Mouse (Mus musculus): ENCODE results near the gene Tada2b.
A peak's percentile ranks its signal among the peaks of the same experiment; 100 is the strongest.

The Tada2b gene

GRCm38 (mm10) chr5:36484171-36484990 is at the start of gene Tada2b, which contains the start of gene Ccdc96:
TSS of gene Tada2b (minus strand) at chr5:36484285.
TSS of gene Ccdc96 (plus strand) at chr5:36484588.
- DNase-seq (ENCODE audit: inconsistent ontology term), result peak; percentile 100

- DNase-seq (ENCODE audit: inconsistent ontology term), result peak; percentile 92
Measured at GRCm38 (mm10) chr5:36530129-36530751, 46.2 kb upstream of the Tada2b start.

- DNase-seq (ENCODE audit: inconsistent ontology term), result no peak
Measured at GRCm38 (mm10) chr5:36529698-36530097, 45.6 kb upstream of the Tada2b start.

DNA sequence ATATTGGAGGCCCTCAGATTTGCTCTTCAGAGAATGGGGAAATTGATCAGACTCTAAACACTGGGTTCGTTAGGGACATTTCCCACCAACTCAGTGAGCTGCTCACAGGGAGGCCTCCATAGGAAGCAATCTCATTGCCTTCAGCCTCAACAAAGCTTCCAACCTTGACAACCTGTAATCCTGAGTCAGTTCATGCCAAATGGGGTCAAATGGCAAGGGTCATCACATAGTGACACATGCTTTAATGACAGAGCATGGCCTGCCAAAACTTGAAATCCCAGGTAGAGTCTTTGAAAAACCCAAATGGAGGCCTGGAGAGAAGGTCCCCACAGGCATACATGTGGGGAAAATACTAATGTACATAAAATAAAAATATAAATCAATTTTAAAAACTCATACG is 42.8 kb upstream of the Tada2b start:
- DNase-seq (ENCODE audit: inconsistent ontology term), result no peak

DNA sequence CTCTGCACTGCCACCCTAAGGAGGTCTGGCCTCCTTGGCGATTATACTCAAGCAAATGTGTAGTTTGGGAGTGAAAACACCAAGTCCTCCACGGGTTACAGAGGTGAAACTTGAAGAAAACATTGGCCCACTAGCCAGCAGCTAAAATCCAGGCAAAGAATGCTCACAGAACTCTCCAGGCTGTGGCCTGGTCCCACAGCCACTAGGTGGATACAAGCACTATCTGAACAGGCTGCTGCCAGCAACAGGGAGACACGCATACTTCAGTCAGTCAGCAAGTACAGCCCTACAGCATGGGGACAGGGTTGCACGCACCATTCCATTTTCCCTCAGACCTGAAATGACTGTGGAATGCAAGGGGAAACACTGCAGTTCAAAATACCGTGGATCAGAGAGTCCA is 42.2 kb upstream of the Tada2b start:
- peak; percentile 48 for DNase-seq (ENCODE audit: inconsistent ontology term)

- peak; percentile 81 for DNase-seq (ENCODE audit: inconsistent ontology term)
Measured at GRCm38 (mm10) chr5:36525216-36525615, 41.1 kb upstream of the Tada2b start.

DNA sequence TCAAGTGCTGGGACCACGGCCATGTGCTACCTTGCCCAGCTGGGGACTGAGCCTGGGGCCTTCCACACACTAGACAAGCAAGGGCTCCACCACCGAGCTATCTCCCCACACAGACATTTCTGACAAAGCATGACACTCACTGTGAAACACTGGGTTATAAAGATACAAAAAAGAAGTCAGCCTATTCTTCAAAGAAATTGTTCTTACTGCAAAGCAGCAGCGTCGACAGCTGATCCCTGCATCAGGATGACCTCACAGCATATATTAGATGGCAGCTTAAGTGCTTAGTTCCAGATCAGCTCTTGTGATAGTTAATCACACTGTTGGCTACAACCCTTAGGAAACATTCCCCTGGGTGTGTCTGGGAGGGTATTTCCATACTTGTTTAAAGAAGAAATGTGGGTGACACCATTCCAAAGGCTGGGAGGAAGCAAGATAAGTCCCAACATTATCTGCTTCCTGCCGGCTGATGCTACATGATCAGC is 39.2 kb upstream of the Tada2b start:
- no peak for DNase-seq (ENCODE audit: inconsistent ontology term)

DNA sequence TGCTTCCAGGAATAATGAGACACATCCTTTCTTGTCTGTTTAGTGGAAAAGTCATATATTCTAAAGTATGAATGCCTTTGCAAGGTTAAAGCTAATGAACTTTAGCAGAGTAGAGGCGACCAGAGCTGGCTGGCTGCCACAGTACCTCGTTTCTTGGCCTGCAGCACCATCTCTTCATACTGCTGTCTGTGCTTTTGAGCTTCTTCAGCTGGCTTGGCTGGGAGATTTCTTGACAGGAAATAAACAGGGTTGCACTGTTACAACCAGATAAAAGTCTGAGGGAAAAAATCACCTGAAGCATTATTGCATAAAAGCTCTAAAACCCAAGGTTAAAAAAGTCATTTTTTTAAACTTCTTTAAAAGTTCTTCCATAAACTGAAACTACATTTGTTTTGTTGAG is 38.7 kb upstream of the Tada2b start:
- no peak for DNase-seq (ENCODE audit: inconsistent ontology term)

GRCm38 (mm10) chr5:36519751-36520150 is 35.7 kb upstream of the Tada2b start:
- DNase-seq (ENCODE audit: inconsistent ontology term), result no peak

GRCm38 (mm10) chr5:36517596-36517995 is 33.5 kb upstream of the Tada2b start:
- no peak for DNase-seq (ENCODE audit: inconsistent ontology term)

- no peak for DNase-seq (ENCODE audit: inconsistent ontology term)
Measured at GRCm38 (mm10) chr5:36515558-36515957, 31.5 kb upstream of the Tada2b start.

DNA sequence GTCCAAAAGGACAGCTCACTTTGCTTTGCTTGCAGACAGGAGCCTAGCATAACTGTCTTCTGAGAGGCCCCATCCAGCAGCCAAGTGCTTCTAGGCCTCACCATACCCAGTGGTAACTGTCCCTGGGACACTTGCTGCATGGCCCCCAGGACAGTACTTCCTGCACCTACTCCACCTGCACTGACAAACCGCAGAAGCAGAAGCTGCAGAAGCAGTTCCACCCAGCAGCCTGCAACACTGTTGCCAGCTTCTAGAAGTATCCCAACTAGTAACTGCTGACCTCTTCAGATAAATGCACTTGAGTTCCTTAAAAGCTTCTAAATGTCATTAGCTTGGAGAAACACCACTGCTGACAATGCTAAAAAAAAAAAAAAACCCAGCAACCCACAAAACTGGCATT is 31.0 kb upstream of the Tada2b start:
- DNase-seq (ENCODE audit: inconsistent ontology term), result no peak

DNA sequence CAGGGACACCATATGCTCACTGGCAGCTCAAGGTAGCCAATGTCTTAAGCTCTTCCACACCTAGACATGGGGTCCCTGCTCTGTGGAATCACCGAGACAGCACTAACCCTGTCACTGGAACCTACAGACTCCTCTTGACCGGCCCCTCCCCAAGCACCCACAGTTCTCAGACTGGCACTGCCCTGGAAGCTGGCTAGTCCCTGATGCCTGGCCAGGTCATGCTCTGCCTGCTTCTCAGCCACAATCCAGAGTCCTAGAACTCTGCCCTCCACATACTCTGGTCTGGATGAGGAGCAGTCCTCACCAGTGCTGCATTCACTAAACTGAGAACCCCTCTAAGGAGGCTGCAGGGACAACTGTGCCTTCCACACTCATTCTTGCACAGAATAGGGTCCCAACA is 26.9 kb upstream of the Tada2b start:
- no peak for DNase-seq (ENCODE audit: inconsistent ontology term)

- no peak for DNase-seq (ENCODE audit: inconsistent ontology term)
Measured at GRCm38 (mm10) chr5:36508351-36508750, 24.3 kb upstream of the Tada2b start.

DNA sequence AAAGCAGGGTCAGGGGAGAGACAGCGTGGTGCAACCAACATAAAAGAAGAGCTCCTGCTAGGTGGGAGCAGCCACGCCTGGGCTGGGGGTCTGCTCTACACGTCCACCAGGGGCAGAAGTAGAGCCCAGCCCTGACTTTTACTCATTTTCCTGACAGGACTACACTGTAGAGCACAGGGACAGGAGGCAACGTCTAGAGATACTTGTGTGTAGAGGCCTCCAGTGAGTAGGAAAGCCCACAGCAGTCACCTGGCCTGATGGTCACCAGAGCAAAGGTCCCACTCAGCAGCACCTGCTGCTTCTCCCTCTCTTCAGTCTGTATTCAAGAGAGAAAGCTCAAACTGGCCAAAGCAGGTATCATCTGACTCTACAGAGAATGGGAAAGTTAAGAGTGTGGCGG is 21.6 kb upstream of the Tada2b start:
- no peak for DNase-seq (ENCODE audit: inconsistent ontology term)

DNA sequence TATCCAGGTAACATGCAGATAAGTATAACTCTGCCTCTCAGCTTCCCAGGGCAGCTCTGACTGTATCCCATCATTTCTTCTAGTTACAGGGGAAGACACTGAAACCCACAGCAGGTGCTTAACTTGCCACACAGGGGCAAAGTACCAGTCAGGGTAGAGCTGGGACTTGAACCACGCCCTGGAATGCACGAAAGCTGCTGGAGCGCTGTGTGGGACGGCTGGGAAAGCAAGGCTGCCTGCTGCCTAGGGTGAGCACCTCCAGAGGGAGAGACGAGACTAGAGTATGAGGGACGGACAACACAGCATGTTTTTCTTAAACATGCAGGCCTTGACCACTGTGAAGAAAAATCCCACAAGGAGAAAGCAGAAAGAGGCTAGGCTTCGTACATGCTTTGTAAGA is 21.1 kb upstream of the Tada2b start:
- DNase-seq (ENCODE audit: inconsistent ontology term), result no peak

- DNase-seq (ENCODE audit: inconsistent ontology term), result no peak
Measured at GRCm38 (mm10) chr5:36494709-36495108, 10.6 kb upstream of the Tada2b start.

GRCm38 (mm10) chr5:36493919-36494318 is 9.8 kb upstream of the Tada2b start:
- no peak for DNase-seq (ENCODE audit: inconsistent ontology term)

DNA sequence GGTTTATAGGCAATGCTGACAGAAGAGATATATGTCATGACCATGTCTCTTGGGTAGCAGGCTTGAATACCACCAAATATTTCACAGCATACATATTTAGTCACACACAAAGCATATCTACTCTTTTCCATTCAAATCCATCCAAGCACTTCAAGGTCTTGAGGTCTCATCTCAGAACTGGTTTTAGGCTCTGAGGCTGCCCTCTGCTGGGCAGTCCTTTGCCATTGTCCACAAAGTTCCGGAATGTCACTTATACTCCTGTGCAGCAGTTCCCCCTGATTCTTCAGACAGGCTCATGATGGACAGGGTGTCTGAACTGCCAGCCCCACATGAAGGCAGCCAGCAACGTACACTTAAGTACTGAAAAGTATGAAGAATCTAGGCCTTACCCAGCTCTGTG is 5.1 kb upstream of the Tada2b start:
- no peak for DNase-seq (ENCODE audit: inconsistent ontology term)

GRCm38 (mm10) chr5:36485306-36485705 is 1.2 kb upstream of the Tada2b start:
- no peak for DNase-seq (ENCODE audit: inconsistent ontology term)

DNA sequence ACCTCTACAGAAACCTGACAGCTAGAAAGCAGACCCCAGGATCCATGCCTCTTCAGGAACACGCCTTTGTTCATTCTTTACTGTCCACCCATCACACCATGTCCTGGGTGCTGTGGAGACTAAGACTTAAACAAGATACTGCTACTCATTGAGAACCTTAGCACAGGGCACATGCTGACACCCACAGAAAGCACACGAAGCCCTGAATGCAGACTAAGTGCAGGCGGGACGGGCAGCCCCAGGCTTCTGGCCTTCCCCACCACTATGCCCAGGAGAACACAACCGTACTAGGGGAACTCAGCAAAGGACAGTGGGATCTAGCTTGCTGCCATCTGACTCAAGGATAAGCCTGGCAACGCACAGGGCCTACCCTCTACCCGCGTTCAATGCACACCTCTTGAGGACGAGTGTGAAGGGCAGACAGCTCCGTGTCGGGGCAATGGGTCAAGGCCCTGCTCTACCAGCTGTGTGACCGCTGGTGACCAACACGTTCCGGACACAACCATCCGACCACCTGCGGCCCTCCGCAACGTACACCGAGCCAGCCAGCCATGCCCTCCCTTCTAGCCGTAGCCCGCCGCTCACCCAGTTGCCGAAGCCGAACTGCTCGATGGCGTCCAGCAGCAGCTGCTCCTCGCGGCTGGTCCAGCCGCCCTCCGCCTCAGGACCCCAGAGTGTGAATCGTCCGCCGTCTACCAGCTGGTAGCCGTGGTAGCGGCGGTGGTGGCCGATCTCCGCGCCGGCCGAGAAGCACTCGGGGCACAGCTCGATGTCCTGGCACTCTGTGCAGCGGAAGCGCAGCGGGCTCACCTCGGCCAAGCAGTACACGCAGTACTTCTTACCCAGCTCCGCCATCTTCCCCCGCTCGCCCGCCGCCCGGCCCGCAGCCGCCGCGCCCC is 633 bp downstream of the Tada2b start:
- DNase-seq (ENCODE audit: inconsistent ontology term), result peak; percentile 49

DNA sequence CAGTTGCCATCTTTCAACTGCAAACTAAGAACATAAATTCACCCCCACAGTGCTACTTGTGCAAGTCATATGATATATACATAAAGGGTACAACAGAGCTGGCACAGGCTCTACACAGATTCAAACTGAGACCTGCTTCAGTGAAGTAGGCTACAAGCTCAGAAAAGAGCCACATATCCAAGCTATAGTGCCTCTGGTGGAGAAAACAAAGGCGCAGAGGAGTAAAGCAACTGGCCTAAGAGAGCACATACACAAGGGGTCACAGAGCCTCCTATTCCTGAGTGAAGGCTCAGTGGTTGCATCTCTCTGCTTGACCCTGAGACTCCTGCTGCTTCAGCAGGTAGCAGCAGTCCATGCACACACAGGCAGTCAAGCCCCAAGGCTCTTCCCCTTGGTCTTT is 3.0 kb downstream of the Tada2b start:
- DNase-seq (ENCODE audit: inconsistent ontology term), result no peak

Measured in Muller cell, postnatal 12 days (primary cell).